Mouse (Mus musculus) ES-E14 (cell line): Measurements from ENCODE around the gene Mpig6b.

Source experiments
- CHD2 ChIP-seq: IDR thresholded peaks from 2 replicates; pipeline ENCODE4 v1.6.1; 2014; ENCODE audit warnings: mild to moderate bottlenecking, low read depth, low read length, inconsistent platforms
- HCFC1 ChIP-seq: IDR thresholded peaks from 2 replicates; pipeline ENCODE4 v1.6.1; 2012; ENCODE audit warnings: low read length, inconsistent platforms, borderline replicate concordance; ENCODE audit not compliant: insufficient read depth
- MAFK ChIP-seq: IDR thresholded peaks from 2 replicates; pipeline ENCODE4 v1.6.1; 2014; ENCODE audit warnings: mild to moderate bottlenecking, low read depth, low read length, inconsistent platforms; ENCODE audit not compliant: insufficient read depth
- ZC3H11A ChIP-seq: IDR thresholded peaks from 2 replicates; pipeline ENCODE4 v1.6.1; 2012; ENCODE audit warnings: low read depth, mild to moderate bottlenecking, inconsistent platforms, low read length, borderline replicate concordance
- ZNF384 ChIP-seq: IDR thresholded peaks from 2 replicates; pipeline ENCODE4 v1.6.1; 2012; ENCODE audit warnings: low read depth, low read length, inconsistent platforms

GRCm38 (mm10) chr17:35046681-35047455 is 19.1 kb downstream of the Mpig6b start, which contains the start of gene Msh5:
- TF ChIP-seq ZNF384, result no peak
- TF ChIP-seq HCFC1, result no peak
- 0 out of 2 replicates have a peak, but pooled peaks have one; percentile 17 for TF ChIP-seq CHD2
- no peak for TF ChIP-seq ZC3H11A
- TF ChIP-seq MAFK, result no peak
